Mouse (Mus musculus) monocyte, adult 2 months (primary cell): ENCODE measurements at regions not wholly inside any gene's neighbourhood (a gene's known extent, or its start where the extent isn't known, plus 50 kb on each side); places are given as distances from the start of the nearest gene placed in this dataset.

Source experiments
- DNase-seq, 2 experiments: peaks; one replicate each; pipeline ENCODE4 v3.0.0; 2022; ENCODE audit warnings: low spot score in 2 of 2, low read depth in 1 of 2

GRCm38 (mm10) chr7:39864781-39865180 lies 347.2 kb downstream of the Zfp619 start:
- no peak for DNase-seq

- DNase-seq, result no peak
Measured at GRCm38 (mm10) chr7:39866674-39867428, 349.3 kb downstream of the Zfp619 start.

GRCm38 (mm10) chr7:39867451-39867850 lies 349.9 kb downstream of the Zfp619 start:
- no peak for DNase-seq

GRCm38 (mm10) chr7:39882113-39882512 lies 364.5 kb downstream of the Zfp619 start:
- DNase-seq, result no peak

GRCm38 (mm10) chr7:39894208-39894896 lies 376.8 kb downstream of the Zfp619 start:
- DNase-seq, result no peak

- DNase-seq, result no peak
Measured at GRCm38 (mm10) chr7:39896918-39897317, 379.4 kb downstream of the Zfp619 start.

- DNase-seq, result no peak
Measured at GRCm38 (mm10) chr7:39898268-39898667, 380.7 kb downstream of the Zfp619 start.

- no peak for DNase-seq
Measured at GRCm38 (mm10) chr7:39933946-39934345, 416.4 kb downstream of the Zfp619 start.

- no peak for DNase-seq
Measured at GRCm38 (mm10) chr7:39937262-39937661, 419.7 kb downstream of the Zfp619 start.

GRCm38 (mm10) chr7:39942262-39942900 lies 424.8 kb downstream of the Zfp619 start:
- no peak for DNase-seq

- DNase-seq, result no peak
Measured at GRCm38 (mm10) chr7:39954110-39954509, 436.5 kb downstream of the Zfp619 start.

- no peak for DNase-seq
Measured at GRCm38 (mm10) chr7:39954931-39955330, 437.4 kb downstream of the Zfp619 start.

- no peak for DNase-seq
Measured at GRCm38 (mm10) chr7:39978121-39978520, 460.6 kb downstream of the Zfp619 start.

- DNase-seq, result no peak
Measured at GRCm38 (mm10) chr7:39981647-39982046, 464.1 kb downstream of the Zfp619 start.
